Mouse (Mus musculus) forebrain, postnatal 0 days (tissue): ENCODE results near the gene Calm2. TPM values are rescaled to one million over a fixed set of nuclear protein-coding genes. Genes with fewer than 3 reads are reported as not detected.

ENCODE experiments used
- ATAC-seq: fragments of 200-750 bp; cut with Nextera tagmentation; 2 replicates; pipeline ENCODE4 v1.8.0; 2017; ENCODE audit warnings: mild to moderate bottlenecking, moderate library complexity
- DNase-seq: peaks from one replicate; pipeline ENCODE4 v3.0.0-alpha.2; 2015
- H3K27ac ChIP-seq: fragments of 300-500 bp; sonication (generic); 2 replicates; pipeline ENCODE4 v1.5.1; 2014; ENCODE audit warnings: low read depth, mild to moderate bottlenecking, antibody characterized with exemption, low read length, moderate library complexity, mixed read lengths
- H3K27me3 ChIP-seq: fragments of 300-500 bp; sonication (generic); 2 replicates; pipeline ENCODE4 v1.6.1; 2014; ENCODE audit warnings: mild to moderate bottlenecking, low read length, mixed read lengths; ENCODE audit not compliant: insufficient read depth
- H3K36me3 ChIP-seq: fragments of 300-500 bp; sonication (generic); 2 replicates; pipeline ENCODE4 v1.6.1; 2014; ENCODE audit warnings: mild to moderate bottlenecking, moderate library complexity; ENCODE audit not compliant: insufficient read depth
- H3K4me1 ChIP-seq: fragments of 300-500 bp; sonication (generic); 2 replicates; pipeline ENCODE4 v1.6.1; 2014; ENCODE audit warnings: antibody characterized with exemption; ENCODE audit not compliant: insufficient read depth
- H3K4me2 ChIP-seq: fragments of 300-500 bp; sonication (generic); 2 replicates; pipeline ENCODE4 v1.6.1; 2014; ENCODE audit warnings: low read depth, mild to moderate bottlenecking, moderate library complexity
- H3K4me3 ChIP-seq: fragments of 300-500 bp; sonication (generic); 2 replicates; pipeline ENCODE4 v1.5.1; 2014; ENCODE audit warnings: low read depth, low read length, mixed read lengths
- H3K9ac ChIP-seq: fragments of 300-500 bp; sonication (generic); 2 replicates; pipeline ENCODE4 v1.6.1; 2014; ENCODE audit warnings: mild to moderate bottlenecking
- H3K9me3 ChIP-seq: fragments of 300-500 bp; sonication (generic); 2 replicates; pipeline ENCODE4 v1.6.1; 2016; ENCODE audit warnings: low read length
- CTCF ChIP-seq: sonication (generic); IDR thresholded peaks from 2 replicates; pipeline ENCODE4 v1.5.1; 2016; ENCODE audit warnings: antibody characterized with exemption, control low read depth, low read depth
- WGBS: fragments of 180-500 bp; shearing (Covaris S2); extraction: QIAGEN DNeasy Blood & Tissue Kit; methylation state at CpG from one replicate; pipeline ENCODE4 v1.1.7; 2014; 5-methylcytosine and 5-hydroxymethylcytosine counted together
- polyA plus RNA-seq: library from polyadenylated mRNA; unstranded; fragments of >200 nt; fragmentation: Nextera tagmentation; extraction: Ambion mirVana; gene quantifications from 2 replicates; pipeline ENCODE4 v1.2.1, GENCODE M21; 2015
- total RNA-seq: library from RNA; depleted of rRNA; stranded (reverse); fragments of >200 nt; gene quantifications from 2 replicates; pipeline ENCODE4 v1.2.3, GENCODE M21; 2014

Calm2 gene
- total and polyA plus RNA-seq, 2 experiments from 2014 or later: 1,563 to 3,264 TPM

DNA sequence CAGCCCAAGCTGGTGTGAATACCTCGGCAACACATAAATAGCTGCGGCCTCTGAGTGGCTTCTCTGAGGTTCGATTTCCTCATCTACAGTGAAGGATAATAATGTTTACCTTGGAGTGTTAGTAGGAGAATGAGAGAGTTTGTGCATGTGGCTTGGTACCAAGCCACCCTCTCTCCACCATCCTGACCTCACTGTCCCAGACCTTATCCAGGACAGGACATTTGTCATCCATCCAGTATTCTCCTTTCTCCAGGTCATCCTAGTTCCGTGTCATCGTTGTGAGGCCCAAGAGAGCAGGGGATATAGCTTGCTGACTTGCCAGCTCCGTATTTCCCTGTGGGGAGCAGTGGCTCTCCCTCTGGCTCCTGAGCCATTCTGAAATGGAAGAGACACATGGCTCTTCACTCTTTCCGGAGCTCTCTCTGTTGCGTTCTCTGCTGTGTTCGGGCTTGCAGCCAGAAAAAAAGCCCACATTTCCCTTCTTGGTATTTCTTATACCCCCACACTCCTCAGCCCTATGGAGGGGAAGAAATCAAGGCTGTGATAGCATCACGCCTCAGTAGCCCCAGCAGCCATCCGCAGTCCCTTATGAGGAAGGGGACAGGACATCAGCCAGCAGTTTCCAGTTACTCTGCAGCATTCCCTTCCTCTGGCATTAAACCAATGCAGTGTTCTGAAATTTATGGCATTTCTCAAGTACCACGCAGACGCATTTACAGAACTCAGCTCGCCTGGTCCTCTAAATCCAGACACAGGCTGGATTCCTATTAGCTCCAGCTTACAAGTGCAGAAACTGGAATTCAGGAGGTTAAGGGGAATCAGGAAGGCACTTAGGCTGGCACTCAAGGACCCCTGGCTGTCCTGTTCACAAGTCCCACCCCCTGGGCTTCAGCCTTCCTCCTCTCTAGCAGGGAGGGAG lies 13.3 kb upstream of the Calm2 start:
- Histone ChIP-seq H3K27me3 (no peaks in the 10 kb centered on the region), H3K9ac (peak overlapping the region; percentile 28), H3K4me2 (peak overlapping the region; percentile 36), H3K4me3 (no peak overlapping the region), H3K9me3 (no peaks in the 10 kb centered on the region), H3K27ac (peak overlapping the region; percentile 70), H3K4me1 (peaks cover 31% of the 10 kb centered on the region), H3K36me3 (no peaks in the 10 kb centered on the region)
- ATAC-seq (peak; percentile 51), DNase-seq (peak; percentile 66)
- WGBS: 18% methylated on average over 14 of the region's 14 CpGs
- no peak for TF ChIP-seq CTCF

DNA sequence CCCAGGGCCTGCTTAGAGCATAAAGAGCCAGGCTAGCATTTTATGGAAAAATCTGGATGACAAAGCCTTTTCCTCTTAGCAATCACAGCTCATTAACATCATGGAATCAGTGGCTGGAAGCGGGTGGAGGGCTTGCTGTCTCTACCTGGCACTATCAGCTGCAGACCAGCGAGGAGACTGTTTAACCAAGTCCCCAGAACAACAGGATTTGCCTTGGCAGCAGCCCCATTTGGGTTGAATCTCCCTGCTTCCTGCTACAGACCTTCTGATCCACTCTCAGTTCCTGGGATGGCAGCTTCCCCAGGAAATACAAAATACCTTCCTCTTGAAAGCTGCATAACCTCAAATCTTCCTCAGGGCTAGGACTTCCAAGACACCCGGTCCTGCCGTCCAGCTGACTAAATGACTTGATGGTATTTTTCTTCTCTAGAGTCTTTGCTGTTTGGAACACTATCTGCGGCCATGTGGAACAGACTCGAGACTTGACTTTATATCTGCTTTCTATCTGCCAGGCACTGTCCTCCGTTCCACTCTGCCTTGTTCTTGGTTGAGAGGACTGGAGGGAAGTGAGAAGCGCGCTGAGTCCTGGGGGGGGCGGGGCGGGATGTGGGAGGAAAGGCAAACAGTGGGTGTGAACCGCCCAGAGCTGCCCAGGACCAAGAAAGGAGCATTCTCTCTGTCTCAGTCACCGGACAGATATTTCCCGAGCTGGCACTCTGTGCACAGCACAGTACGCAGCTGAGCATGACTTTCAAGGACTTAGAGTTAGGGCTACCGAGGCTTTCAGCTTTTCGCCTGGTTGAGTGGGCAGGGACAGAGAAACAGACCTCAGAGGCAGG lies 12.4 kb upstream of the Calm2 start:
- H3K9me3 ChIP-seq: no peaks in the 10 kb centered on the region
- H3K36me3 ChIP-seq: no peaks in the 10 kb centered on the region
- no peak for ATAC-seq
- WGBS: 12% methylated on average over 13 of the region's 17 CpGs
- no peak for TF ChIP-seq CTCF
- peak overlapping the region; percentile 70; the same call in 1 of the 2 replicates for H3K27ac ChIP-seq
- H3K4me1 ChIP-seq: peaks cover 31% of the 10 kb centered on the region
- H3K4me2 ChIP-seq: 0 out of 2 replicates have a peak overlapping the region, but pooled peaks have one; percentile 36
- H3K9ac ChIP-seq: peak overlapping the region; percentile 28; the same call in 1 of the 2 replicates
- no peak overlapping the region for H3K4me3 ChIP-seq
- no peaks in the 10 kb centered on the region for H3K27me3 ChIP-seq
- peak; percentile 34 for DNase-seq

DNA sequence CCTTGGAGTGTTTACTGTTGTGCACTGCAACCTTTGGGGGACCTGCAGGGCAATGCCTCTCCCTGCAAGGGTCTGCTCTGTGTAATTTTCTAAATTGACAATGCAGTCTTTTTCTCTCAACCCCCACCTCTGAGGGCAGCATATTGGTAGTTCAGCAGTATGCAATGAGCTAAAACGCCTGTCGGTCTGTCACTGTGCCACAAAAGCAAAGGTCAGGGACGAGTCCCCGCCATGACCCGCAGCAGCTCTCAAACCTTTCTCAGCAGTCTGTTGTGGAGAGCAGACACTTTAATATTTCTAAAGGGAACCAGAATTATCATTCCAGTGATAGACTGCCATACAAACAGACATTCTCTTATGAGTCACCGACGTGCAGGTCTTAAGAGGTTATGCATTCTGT lies 11.2 kb upstream of the Calm2 start:
- Histone ChIP-seq H3K27ac (no peak overlapping the region), H3K4me2 (no peak overlapping the region), H3K4me3 (no peak overlapping the region), H3K9me3 (no peaks in the 10 kb centered on the region), H3K9ac (no peak overlapping the region), H3K36me3 (no peaks in the 10 kb centered on the region), H3K27me3 (no peaks in the 10 kb centered on the region), H3K4me1 (peaks cover 31% of the 10 kb centered on the region)
- ATAC-seq: no peak
- DNase-seq: no peak
- WGBS: 73% methylated on average over 7 of the region's 7 CpGs
- no peak for TF ChIP-seq CTCF

DNA sequence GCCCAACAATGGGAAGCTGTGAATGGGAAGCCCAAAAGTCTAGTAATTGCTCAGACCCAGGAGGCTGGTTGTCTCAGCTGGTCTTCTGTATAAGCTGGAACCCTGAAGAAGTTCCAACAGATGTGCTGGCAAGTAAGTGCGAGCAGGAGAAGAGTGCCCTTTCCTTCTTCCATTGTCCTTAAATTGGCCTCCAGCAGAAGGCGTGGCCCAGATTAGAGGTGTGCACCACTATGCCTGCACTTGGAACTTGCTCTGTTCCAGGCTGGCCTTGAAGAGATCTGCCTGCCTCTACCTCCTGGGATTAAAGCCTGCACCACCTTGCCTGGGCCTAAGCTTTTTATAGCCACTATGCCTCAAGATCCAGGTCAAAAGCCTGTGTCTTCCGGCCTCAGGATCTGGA lies 7.4 kb upstream of the Calm2 start:
- Histone ChIP-seq H3K4me3 (no peak overlapping the region), H3K9me3 (no peaks in the 10 kb centered on the region), H3K9ac (no peak overlapping the region), H3K27ac (no peak overlapping the region), H3K4me2 (no peak overlapping the region), H3K4me1 (peaks cover 10% of the 10 kb centered on the region; the same call in 1 of the 2 replicates), H3K36me3 (no peaks in the 10 kb centered on the region), H3K27me3 (no peaks in the 10 kb centered on the region)
- DNase-seq (no peak), ATAC-seq (no peak)
- 95% methylated on average over 3 of the region's 3 CpGs for WGBS
- no peak for TF ChIP-seq CTCF

DNA sequence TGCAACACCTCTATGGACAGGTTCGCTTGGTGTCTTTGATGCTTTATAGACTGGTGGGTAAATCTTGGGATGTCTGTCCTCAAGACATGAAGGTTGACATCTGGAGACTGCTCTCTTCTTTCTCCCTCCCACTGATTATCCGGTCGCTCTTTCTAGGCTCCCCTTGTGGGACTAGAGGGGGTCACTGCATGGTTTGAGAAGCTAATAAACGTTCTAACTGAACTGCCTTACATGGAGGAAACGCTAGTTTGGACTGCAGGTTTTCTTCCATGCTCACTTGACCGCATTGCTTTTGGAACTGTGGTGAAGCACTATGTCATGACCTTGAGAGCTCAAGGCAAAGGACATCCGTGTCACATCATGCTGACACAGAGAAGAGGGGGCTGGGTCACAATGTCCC lies 6.6 kb upstream of the Calm2 start:
- Histone ChIP-seq H3K4me2 (no peak overlapping the region), H3K9me3 (no peaks in the 10 kb centered on the region), H3K4me1 (0 out of 2 replicates have a peak, but pooled peaks cover 3% of the 10 kb centered on the region), H3K36me3 (no peaks in the 10 kb centered on the region), H3K4me3 (no peak overlapping the region), H3K27ac (no peak overlapping the region), H3K9ac (no peak overlapping the region), H3K27me3 (no peaks in the 10 kb centered on the region)
- 88% methylated on average over 7 of the region's 7 CpGs for WGBS
- DNase-seq (no peak), ATAC-seq (no peak)
- TF ChIP-seq CTCF: no peak

DNA sequence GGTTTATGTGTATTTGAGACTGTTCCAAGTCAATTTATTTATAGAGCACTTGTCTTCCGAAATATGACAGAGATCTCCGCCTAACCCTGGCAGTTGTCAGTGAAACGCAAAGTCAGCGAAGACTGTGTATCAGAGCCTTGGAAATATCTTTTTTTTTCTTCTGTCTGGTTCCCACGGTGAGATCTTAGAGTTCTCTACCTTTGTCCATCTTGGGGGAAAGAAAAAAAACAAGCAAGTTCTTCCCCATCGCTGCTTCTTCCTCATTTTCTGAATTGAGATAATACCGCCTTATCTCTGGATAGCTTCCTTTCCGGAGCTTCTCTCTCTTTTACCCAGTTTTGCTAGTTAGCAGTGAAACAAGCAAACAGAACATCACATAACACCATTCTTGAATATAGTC lies 2.1 kb upstream of the Calm2 start:
- no peaks in the 10 kb centered on the region for H3K36me3 ChIP-seq
- H3K9ac ChIP-seq: no peak overlapping the region
- no peak for DNase-seq
- no peak overlapping the region for H3K4me3 ChIP-seq
- H3K9me3 ChIP-seq: no peaks in the 10 kb centered on the region
- ATAC-seq: no peak
- no peaks in the 10 kb centered on the region for H3K27me3 ChIP-seq
- no peak overlapping the region for H3K4me2 ChIP-seq
- 79% methylated on average over 8 of the region's 8 CpGs for WGBS
- peaks cover 9% of the 10 kb centered on the region for H3K4me1 ChIP-seq
- no peak for TF ChIP-seq CTCF
- H3K27ac ChIP-seq: no peak overlapping the region
